8 mouse cellular contexts compared by ENCODE assay signal in the genomic region with DNA sequence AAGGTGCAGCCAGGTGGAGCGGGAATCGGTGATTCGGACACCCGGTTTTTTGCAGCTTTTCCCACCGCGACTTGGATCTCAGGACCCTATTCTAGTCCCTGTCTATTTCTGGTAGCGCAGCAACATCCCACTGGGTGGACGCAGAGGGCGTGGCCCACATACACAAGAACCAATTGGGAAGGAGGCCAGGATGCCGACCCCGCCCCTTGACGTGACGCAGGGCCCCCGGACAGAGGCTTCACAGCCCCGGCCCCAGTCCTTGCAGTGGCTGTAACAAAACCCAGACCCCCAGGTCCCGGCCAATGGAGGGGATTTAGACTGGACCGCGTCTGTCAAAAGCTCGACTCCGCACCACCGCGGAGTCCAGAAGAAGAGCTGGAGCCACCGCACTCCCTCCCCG. TPM values are rescaled to one million over a fixed set of nuclear protein-coding genes. Genes with fewer than 3 reads are reported as not detected.
A peak's percentile ranks its signal among the peaks of the same experiment; 100 is the strongest.
DNase-seq lines count a peak whose midpoint lies in the region; ATAC-seq and TF ChIP-seq lines count a peak whose summit lies in the region.

A gene (plus strand): TSS at position 275 of the 400 bp plus-strand sequence.

- H3K27ac ChIP-seq in thymus, adult 2 months (ENCODE audit: control insufficient read depth, insufficient read depth, low read length) = no peak within 1 kb of the TSS
- H3K27ac ChIP-seq in heart, embryonic 14.5 days (replicated peaks in 1 of 2; ENCODE audit: control insufficient read depth in 1 of 2, insufficient read depth in 1 of 2, low read depth in 2 of 2, low read length in 2 of 2) = no peak within 1 kb of the TSS
- no peak within 1 kb of the TSS for H3K27ac ChIP-seq in liver, embryonic 12.5 days
- H3K27ac ChIP-seq in spleen, adult 2 months (ENCODE audit: insufficient read depth, low read length) = peak within 1 kb of the TSS; percentile 51

- peaks cover 12% of the 10 kb centered on the region; the same call in 1 of the 2 replicates for H3K4me1 ChIP-seq in thymus, adult 2 months (replicated peaks; ENCODE audit: control insufficient read depth, insufficient read depth, low read length)
- H3K4me1 ChIP-seq in heart, embryonic 14.5 days (ENCODE audit: control insufficient read depth in 2 of 2, insufficient read depth in 2 of 2, low read length in 2 of 2) = peaks cover 4 to 26% of the 10 kb centered on the region in 2 experiments; a peak in 3 of 4 replicates
- H3K4me1 ChIP-seq in liver, embryonic 12.5 days = peaks cover 44% of the 10 kb centered on the region
- H3K4me1 ChIP-seq in spleen, adult 2 months (ENCODE audit: control insufficient read depth, insufficient read depth, insufficient read length) = peaks cover 17% of the 10 kb centered on the region

- H3K4me3 ChIP-seq in thymus, adult 2 months (ENCODE audit: control insufficient read depth, insufficient read depth, low read length) = no peak within 1 kb of the TSS
- H3K4me3 ChIP-seq in heart, embryonic 14.5 days (ENCODE audit: control insufficient read depth in 1 of 2, insufficient read depth in 1 of 2, low read depth in 1 of 2, low read length in 2 of 2) = peak within 1 kb of the TSS in 1 of 2 experiments; percentile 15; a peak in 2 of 4 replicates
- H3K4me3 ChIP-seq in liver, embryonic 12.5 days = peak within 1 kb of the TSS; percentile 31
- H3K4me3 ChIP-seq in spleen, adult 2 months (ENCODE audit: extremely low read depth, insufficient read depth, insufficient read length) = peak within 1 kb of the TSS; percentile 51

- no peak for TF ChIP-seq CTCF in thymus, adult 2 months (IDR thresholded peaks at IDR 0.05; ENCODE audit: borderline replicate concordance, control insufficient read depth, extremely low read depth, insufficient read depth, low read length, poor library complexity)
- no peak for TF ChIP-seq CTCF in spleen, adult 2 months (IDR thresholded peaks at IDR 0.05; ENCODE audit: extremely low read depth, insufficient read depth, insufficient read length, insufficient replicate concordance)

- H3K9ac ChIP-seq in heart, embryonic 14.5 days (ENCODE audit: low read length) = no peak within 1 kb of the TSS
- H3K9ac ChIP-seq in liver, embryonic 12.5 days = no peak within 1 kb of the TSS

- H3K4me2 ChIP-seq in heart, embryonic 14.5 days (ENCODE audit: low read length) = peak within 1 kb of the TSS; percentile 24; the same call in 1 of the 2 replicates
- H3K4me2 ChIP-seq in liver, embryonic 12.5 days = peak within 1 kb of the TSS; percentile 49

- no peaks in the 10 kb centered on the region for H3K36me3 ChIP-seq in thymus, adult 2 months (ENCODE audit: control insufficient read depth, insufficient read depth, low read length)
- H3K36me3 ChIP-seq in heart, embryonic 14.5 days (ENCODE audit: control insufficient read depth, insufficient read depth, low read length) = no peaks in the 10 kb centered on the region
- H3K36me3 ChIP-seq in liver, embryonic 12.5 days = no peaks in the 10 kb centered on the region
- no peaks in the 10 kb centered on the region for H3K36me3 ChIP-seq in spleen, adult 2 months (ENCODE audit: control insufficient read depth, insufficient read depth, low read length)

- DNase-seq in thymus, postnatal 4 days = peak; percentile 40
- DNase-seq in thymus, adult 2 months = no peak
- DNase-seq in spleen, adult 2 months (ENCODE audit: low read depth in 1 of 2, low spot score in 2 of 2) = peak in 1 of 2 experiments; percentile 50
- DNase-seq in ovary, postnatal 14 days (ENCODE audit: low spot score) = no peak
- DNase-seq in gastrocnemius, adult 18-20 months (ENCODE audit: low spot score) = no peak
- DNase-seq in frontal cortex, postnatal 14 days (ENCODE audit: low spot score in 2 of 2) = no peak

- whole genome bisulfite sequencing in thymus, adult 2 months = 7% methylated on average over 24 of the region's 24 CpGs
- WGBS in heart, embryonic 14.5 days = 2% methylated on average over 24 of the region's 24 CpGs
- under 1% methylated on average over 24 of the region's 24 CpGs for WGBS in liver, embryonic 12.5 days (ENCODE audit: insufficient replicate concordance)
- WGBS in spleen, adult 2 months = 8% methylated on average over 24 of the region's 24 CpGs

- peaks cover 71% of the 10 kb centered on the region for H3K27me3 ChIP-seq in thymus, adult 2 months (ENCODE audit: control insufficient read depth, insufficient read depth, low read length)
- peaks cover 93% of the 10 kb centered on the region for H3K27me3 ChIP-seq in heart, embryonic 14.5 days (ENCODE audit: control insufficient read depth, insufficient read depth, low read length)
- H3K27me3 ChIP-seq in liver, embryonic 12.5 days (replicated peaks) = peaks cover 98% of the 10 kb centered on the region
- H3K27me3 ChIP-seq in spleen, adult 2 months (ENCODE audit: control insufficient read depth, insufficient read depth, low read length) = peaks cover 52% of the 10 kb centered on the region

- H3K9me3 ChIP-seq in heart, embryonic 14.5 days (ENCODE audit: control insufficient read depth, low read length) = no peaks in the 10 kb centered on the region
- no peaks in the 10 kb centered on the region for H3K9me3 ChIP-seq in liver, embryonic 12.5 days (replicated peaks)

- TF ChIP-seq POLR2A in thymus, adult 2 months (IDR thresholded peaks at IDR 0.05; ENCODE audit: control insufficient read depth, extremely low read depth, insufficient read depth, low read length, poor library complexity) = no peak
- TF ChIP-seq POLR2A in spleen, adult 2 months (IDR thresholded peaks at IDR 0.05; ENCODE audit: low read depth, low read length) = no peak

- no peak for ATAC-seq in heart, embryonic 14.5 days (ENCODE audit: insufficient number of reproducible peaks, insufficient read depth, low FRiP score, low read depth)
- peak; percentile 46 for ATAC-seq in liver, embryonic 12.5 days

RNA-seq across cellular contexts. Expression of the gene that starts here (rescaled TPM):
- not detected in 2 replicates for polyA plus RNA-seq in thymus, adult 2 months (2012; rRNA removed)
- not detected in 2 replicates for polyA plus RNA-seq in heart, embryonic 14.5 days (2014; fragmentation: Nextera tagmentation; extraction: Ambion mirVana)
- 0.33 and 1.2 TPM in 2 replicates for polyA plus RNA-seq in liver, embryonic 12.5 days (2016; fragmentation: Nextera tagmentation; extraction: Ambion mirVana)
- 7.4 and 11.6 TPM in 2 replicates for polyA plus RNA-seq in spleen, adult 2 months (2012; rRNA removed)
- total RNA-seq in gastrocnemius, adult 18-20 months (2021) = not detected
